29 mouse cellular contexts compared by ENCODE assay signal in genomic region chr10:41986126-41986525, GRCm38 (mm10). TPM values are rescaled to one million over a fixed set of nuclear protein-coding genes. Genes with fewer than 3 reads are reported as not detected.
DNase-seq lines count a peak whose midpoint lies in the region; ATAC-seq and TF ChIP-seq lines count a peak whose summit lies in the region.
"Had no signal": no experiment of that assay in that cellular context is flagged by ENCODE, and none has a peak within 500 bp of the region (broad histone marks: within the 10 kb centered on the region; RNA-seq: fewer than 3 reads in every experiment).

No protein-coding gene starts in this region.

- H3K4me1 ChIP-seq in liver, adult 2 months (ENCODE audit: control insufficient read depth, insufficient read depth, low read length) = peaks cover 8% of the 10 kb centered on the region
- peaks cover 10% of the 10 kb centered on the region for H3K4me1 ChIP-seq in E14TG2a.4 (replicated peaks; ENCODE audit: low read depth, low read length)
- H3K4me1 ChIP-seq in forebrain, embryonic 10.5 days = peaks cover 5% of the 10 kb centered on the region
- H3K4me1 ChIP-seq: embryonic facial prominence, embryonic 12.5 days; embryonic facial prominence, embryonic 15.5 days; forebrain, embryonic 15.5 days had no signal

- H3K79me2 ChIP-seq in liver, adult 2 months (ENCODE audit: control insufficient read depth, insufficient read depth, low read length) = no peaks in the 10 kb centered on the region

- TF ChIP-seq POLR2A in liver, adult 2 months (IDR thresholded peaks at IDR 0.05; ENCODE audit: extremely low read depth, insufficient read depth, low read length) = no peak

- H3K27me3 ChIP-seq in liver, adult 2 months (ENCODE audit: control insufficient read depth, insufficient read depth, low read length) = no peaks in the 10 kb centered on the region
- peaks cover 14% of the 10 kb centered on the region for H3K27me3 ChIP-seq in E14TG2a.4 (ENCODE audit: insufficient read depth, low read length)
- H3K27me3 ChIP-seq in forebrain, embryonic 10.5 days (ENCODE audit: poor library complexity, severe bottlenecking) = peaks cover 26% of the 10 kb centered on the region
- H3K27me3 ChIP-seq: embryonic facial prominence, embryonic 12.5 days; embryonic facial prominence, embryonic 15.5 days; forebrain, embryonic 15.5 days had no signal

- TF ChIP-seq CTCF in liver, adult 2 months (IDR thresholded peaks at IDR 0.05; ENCODE audit: low read depth, low read length) = no peak
- 0 out of 2 replicates have a peak, but pooled peaks have one; percentile 13 for TF ChIP-seq CTCF in E14TG2a.4 (conservative IDR thresholded peaks at IDR 0.05; ENCODE audit: low read length)

- no peak overlapping the region for H3K9ac ChIP-seq in liver, adult 2 months (ENCODE audit: low read depth, low read length)
- H3K9ac ChIP-seq: embryonic facial prominence, embryonic 12.5 days; embryonic facial prominence, embryonic 15.5 days; forebrain, embryonic 12.5 days; forebrain, embryonic 15.5 days; heart, embryonic 13.5 days had no signal

- no peak for ATAC-seq in cerebellum, adult (ENCODE audit: insufficient number of reproducible peaks, low FRiP score, low TSS enrichment)
- ATAC-seq: forebrain, embryonic 15.5 days; hindbrain, embryonic 16.5 days; inflammation-experienced regulatory T-cells, adult 6 months; intestine, embryonic 16.5 days had no signal

- H3K36me3 ChIP-seq in liver, adult 2 months (ENCODE audit: control insufficient read depth, insufficient read depth, low read length) = no peaks in the 10 kb centered on the region
- H3K36me3 ChIP-seq in E14TG2a.4 (ENCODE audit: insufficient read depth, low read length) = no peaks in the 10 kb centered on the region
- H3K36me3 ChIP-seq in forebrain, embryonic 10.5 days (replicated peaks) = no peaks in the 10 kb centered on the region
- H3K36me3 ChIP-seq: embryonic facial prominence, embryonic 12.5 days; embryonic facial prominence, embryonic 15.5 days; forebrain, embryonic 12.5 days; forebrain, embryonic 15.5 days; G1E; heart, embryonic 13.5 days had no signal

- no peak overlapping the region for H3K4me3 ChIP-seq in liver, adult 2 months (ENCODE audit: insufficient read depth, low read depth, low read length)
- no peak overlapping the region for H3K4me3 ChIP-seq in E14TG2a.4 (replicated peaks; ENCODE audit: low read length)
- no peak overlapping the region for H3K4me3 ChIP-seq in forebrain, embryonic 10.5 days
- H3K4me3 ChIP-seq: embryonic facial prominence, embryonic 12.5 days; embryonic facial prominence, embryonic 15.5 days; forebrain, embryonic 12.5 days; forebrain, embryonic 15.5 days; heart, embryonic 13.5 days had no signal

- no peak overlapping the region for H3K27ac ChIP-seq in liver, adult 2 months (replicated peaks; ENCODE audit: insufficient read depth, low read depth, low read length)
- no peak overlapping the region for H3K27ac ChIP-seq in forebrain, embryonic 10.5 days
- H3K27ac ChIP-seq: embryonic facial prominence, embryonic 12.5 days; embryonic facial prominence, embryonic 15.5 days; forebrain, embryonic 12.5 days; forebrain, embryonic 15.5 days; heart, embryonic 13.5 days had no signal

- no peaks in the 10 kb centered on the region for H3K9me3 ChIP-seq in E14TG2a.4 (ENCODE audit: low read length)
- H3K9me3 ChIP-seq in forebrain, embryonic 10.5 days = no peaks in the 10 kb centered on the region
- H3K9me3 ChIP-seq: embryonic facial prominence, embryonic 12.5 days; embryonic facial prominence, embryonic 15.5 days; forebrain, embryonic 12.5 days; forebrain, embryonic 15.5 days; G1E; heart, embryonic 13.5 days had no signal

- peak; percentile 36 for DNase-seq in liver, adult 2 months (ENCODE audit: extremely low read depth, low read depth, low spot score)
- DNase-seq in liver = no peak
- peak; percentile 81 for DNase-seq in ES-CJ7 (ENCODE audit: low read depth, low spot score)
- peak; percentile 78 for DNase-seq in R1 (ENCODE audit: low read depth, low spot score)
- DNase-seq in cerebellum, postnatal 4 days (ENCODE audit: low spot score in 2 of 2) = no peak
- DNase-seq in forebrain, embryonic 10.5 days (ENCODE audit: extremely low spot score, low spot score) = no peak
- DNase-seq: adrenal gland, adult 2 months; adrenal gland, postnatal 14 days; cerebellum, adult 11-12 months; cerebellum, adult 8-10 months; cerebellum, postnatal 10 days; cerebellum, postnatal 36 days; gastrocnemius, postnatal 10 days; heart, adult 18-20 months; heart, postnatal 14 days; heart, postnatal 4 days; kidney, adult 18-20 months; kidney, adult 9 months had no signal

- 50% methylated on average over 8 of the region's 8 CpGs for WGBS in liver, adult 2 months
- WGBS in forebrain, embryonic 10.5 days = 92% methylated on average over 8 of the region's 8 CpGs

RNA-seq across cellular contexts. Expression of gene Armc2, which starts 32.1 kb away (rescaled TPM):
- total RNA-seq in liver, adult 2 months (2014; rRNA removed) = 0.09 and 0.13 TPM in 2 replicates
- not detected in 2 replicates for polyA plus RNA-seq in liver, adult 2 months (2012; rRNA removed)
- 2.9 and 3.0 TPM in 2 replicates for polyA plus RNA-seq in forebrain, embryonic 10.5 days (2016; fragmentation: Nextera tagmentation; extraction: Ambion mirVana)
- polyA plus RNA-seq: G1E had no signal

Comparison
In these comparisons a context has a peak if more than half of its experiments do, and no peak if none do; other contexts are left out.
1. DNase-seq: peak in liver, adult 2 months (single experiment), ES-CJ7 (single experiment) and R1 (single experiment); none in liver (single experiment), cerebellum, postnatal 4 days (0 of 2) and forebrain, embryonic 10.5 days (single experiment).